Mouse (Mus musculus) cortical plate, adult 2 months (tissue): Measurements from ENCODE around the gene Tbc1d14.
A peak's percentile ranks its signal among the peaks of the same experiment; 100 is the strongest.

Source experiments
- CTCF ChIP-seq: fragments of 200-500 bp; IDR thresholded peaks from 2 replicates; pipeline ENCODE4 v1.5.1; 2011; ENCODE audit warnings: mild to moderate bottlenecking, control low read depth, low read length; ENCODE audit not compliant: insufficient read depth; ENCODE audit errors: extremely low read depth
- POLR2A ChIP-seq: fragments of 200-500 bp; IDR thresholded peaks from 2 replicates; pipeline ENCODE4 v1.6.1; 2011; ENCODE audit warnings: mild to moderate bottlenecking, low read length, control low read depth; ENCODE audit not compliant: insufficient read depth; ENCODE audit errors: extremely low read depth

- TF ChIP-seq POLR2A (no peak), CTCF (peak; percentile 76)
These were observed 118.8 kb downstream of the Tbc1d14 start for GRCm38 (mm10) chr5:36474283-36474682.
